Mouse (Mus musculus): ENCODE measurements around the gene Epha2.

- TF ChIP-seq ZNF384 (IDR thresholded peaks at IDR 0.05; ENCODE audit: low read depth, low read length) (no peak), MAFK (IDR thresholded peaks at IDR 0.05; ENCODE audit: insufficient read depth, low read depth, low read length) (no peak)
Observed at GRCm38 (mm10) chr4:141338853-141339252, 37.8 kb downstream of the Epha2 start.
